Mouse (Mus musculus) testis, adult 2 months (tissue): ENCODE measurements around the gene 2310034G01Rik.

ENCODE experiments used
- CTCF ChIP-seq: fragments of 200-500 bp; IDR thresholded peaks from 2 replicates; pipeline ENCODE4 v1.5.1; 2012; ENCODE audit warnings: low read depth, mild to moderate bottlenecking, inconsistent platforms, low read length, moderate library complexity; ENCODE audit not compliant: control insufficient read depth, insufficient read depth, insufficient replicate concordance
- POLR2A ChIP-seq: fragments of 200-500 bp; IDR thresholded peaks from 2 replicates; pipeline ENCODE4 v1.6.1; 2012; ENCODE audit warnings: low read depth, mild to moderate bottlenecking, inconsistent platforms, low read length, moderate library complexity; ENCODE audit not compliant: control insufficient read depth

GRCm38 (mm10) chr19:46326019-46326755, 23.9 kb downstream of the 2310034G01Rik start:
- TF ChIP-seq POLR2A (no peak), CTCF (no peak)
